Mouse (Mus musculus) cerebellum, adult 2 months (tissue): Measurements from ENCODE around the gene Ext2.

Source experiments
- CTCF ChIP-seq: fragments of 200-500 bp; IDR thresholded peaks from 2 replicates; pipeline ENCODE4 v1.5.1; 2011; ENCODE audit warnings: low read depth, mild to moderate bottlenecking, control low read depth, low read length, moderate library complexity, borderline replicate concordance; ENCODE audit not compliant: insufficient read depth
- POLR2A ChIP-seq: fragments of 200-500 bp; IDR thresholded peaks from 2 replicates; pipeline ENCODE4 v1.6.1; 2011; ENCODE audit warnings: low read length, control low read depth, borderline replicate concordance; ENCODE audit not compliant: insufficient read depth

- TF ChIP-seq CTCF = no peak
- TF ChIP-seq POLR2A = no peak
Measured at GRCm38 (mm10) chr2:93661096-93661495, 161.3 kb downstream of the Ext2 start.
